Mouse (Mus musculus): Measurements from ENCODE around the gene Fam83f. TPM values are rescaled to one million over a fixed set of nuclear protein-coding genes. Genes with fewer than 3 reads are reported as not detected.

Gene Fam83f
- polyA plus RNA-seq, 1 experiment from 2014 or later, result 0.12 TPM

GRCm38 (mm10) chr15:80711401-80712151 is 39.9 kb downstream of the Fam83f start:
- Histone ChIP-seq H3K4me2 (peak overlapping the region; percentile 84), H3K9me3 (no peaks in the 10 kb centered on the region), H3K27ac (peak overlapping the region; percentile 95), H3K27me3 (no peaks in the 10 kb centered on the region), H3K36me3 (no peaks in the 10 kb centered on the region), H3K9ac (peak overlapping the region; percentile 91), H3K4me1 (replicated peaks) (peaks cover 26% of the 10 kb centered on the region), H3K4me3 (peak overlapping the region; percentile 94)
- WGBS, result under 1% methylated on average over 77 of the region's 106 CpGs
- ATAC-seq (ENCODE audit: low FRiP score), result peak; percentile 64

GRCm38 (mm10) chr15:80714299-80714698 is 42.7 kb downstream of the Fam83f start:
- no peak overlapping the region for H3K27ac ChIP-seq
- no peak overlapping the region for H3K4me2 ChIP-seq
- H3K9ac ChIP-seq, result no peak overlapping the region
- no peak for ATAC-seq (ENCODE audit: low FRiP score)
- H3K36me3 ChIP-seq, result no peaks in the 10 kb centered on the region
- no peak overlapping the region for H3K4me3 ChIP-seq
- no peaks in the 10 kb centered on the region for H3K9me3 ChIP-seq
- WGBS, result 80% methylated on average over 4 of the region's 4 CpGs
- peaks cover 17% of the 10 kb centered on the region for H3K4me1 ChIP-seq (replicated peaks)
- H3K27me3 ChIP-seq, result no peaks in the 10 kb centered on the region

GRCm38 (mm10) chr15:80716631-80717135 is 45.0 kb downstream of the Fam83f start:
- no peaks in the 10 kb centered on the region for H3K9me3 ChIP-seq
- H3K4me1 ChIP-seq (replicated peaks), result peaks cover 12% of the 10 kb centered on the region
- WGBS, result 85% methylated on average over 8 of the region's 8 CpGs
- no peak overlapping the region for H3K27ac ChIP-seq
- H3K27me3 ChIP-seq, result no peaks in the 10 kb centered on the region
- no peak overlapping the region for H3K4me2 ChIP-seq
- no peaks in the 10 kb centered on the region for H3K36me3 ChIP-seq
- no peak for ATAC-seq (ENCODE audit: low FRiP score)
- H3K4me3 ChIP-seq, result no peak overlapping the region
- H3K9ac ChIP-seq, result no peak overlapping the region

- WGBS, result 58% methylated on average over 1 of the region's 1 CpGs
- H3K4me1 ChIP-seq (replicated peaks), result peaks cover 9% of the 10 kb centered on the region
Observed at GRCm38 (mm10) chr15:80717431-80717830, 45.8 kb downstream of the Fam83f start.

GRCm38 (mm10) chr15:80720249-80720648 is 48.6 kb downstream of the Fam83f start:
- no peaks in the 10 kb centered on the region for H3K36me3 ChIP-seq
- ATAC-seq (ENCODE audit: low FRiP score), result no peak
- no peaks in the 10 kb centered on the region for H3K27me3 ChIP-seq
- H3K4me1 ChIP-seq (replicated peaks), result peaks cover 13% of the 10 kb centered on the region
- H3K9me3 ChIP-seq, result no peaks in the 10 kb centered on the region
- WGBS, result 79% methylated on average over 5 of the region's 5 CpGs
- no peak overlapping the region for H3K9ac ChIP-seq
- H3K27ac ChIP-seq, result no peak overlapping the region
- H3K4me2 ChIP-seq, result no peak overlapping the region
- no peak overlapping the region for H3K4me3 ChIP-seq

More at GRCm38 (mm10) chr15:80717431-80717830, 45.8 kb downstream of the Fam83f start:
- no peak for ATAC-seq (ENCODE audit: low FRiP score)
- Histone ChIP-seq H3K27ac (no peak overlapping the region), H3K9ac (no peak overlapping the region), H3K4me3 (no peak overlapping the region), H3K27me3 (no peaks in the 10 kb centered on the region), H3K36me3 (no peaks in the 10 kb centered on the region), H3K9me3 (no peaks in the 10 kb centered on the region), H3K4me2 (no peak overlapping the region)

GRCm38 (mm10) chr15:80721861-80722260 is 50.2 kb downstream of the Fam83f start:
- Histone ChIP-seq H3K27ac (no peak overlapping the region), H3K9ac (no peak overlapping the region), H3K36me3 (no peaks in the 10 kb centered on the region), H3K4me3 (no peak overlapping the region), H3K27me3 (no peaks in the 10 kb centered on the region), H3K9me3 (no peaks in the 10 kb centered on the region), H3K4me2 (no peak overlapping the region), H3K4me1 (replicated peaks) (peaks cover 10% of the 10 kb centered on the region)
- WGBS, result 86% methylated on average over 6 of the region's 6 CpGs
- no peak for ATAC-seq (ENCODE audit: low FRiP score)

- H3K9me3 ChIP-seq, result no peaks in the 10 kb centered on the region
- 65% methylated on average over 3 of the region's 3 CpGs for WGBS
- H3K4me2 ChIP-seq, result no peak overlapping the region
- H3K9ac ChIP-seq, result no peak overlapping the region
- no peaks in the 10 kb centered on the region for H3K27me3 ChIP-seq
- H3K4me1 ChIP-seq (replicated peaks), result peaks cover 9% of the 10 kb centered on the region
- H3K27ac ChIP-seq, result no peak overlapping the region
- no peak overlapping the region for H3K4me3 ChIP-seq
- ATAC-seq (ENCODE audit: low FRiP score), result no peak
- no peaks in the 10 kb centered on the region for H3K36me3 ChIP-seq
Observed at GRCm38 (mm10) chr15:80722366-80722765, 50.7 kb downstream of the Fam83f start.

- no peak overlapping the region for H3K4me2 ChIP-seq
- WGBS, result 71% methylated on average over 2 of the region's 2 CpGs
- no peaks in the 10 kb centered on the region for H3K9me3 ChIP-seq
- H3K27ac ChIP-seq, result no peak overlapping the region
- ATAC-seq (ENCODE audit: low FRiP score), result no peak
- no peaks in the 10 kb centered on the region for H3K4me1 ChIP-seq (replicated peaks)
- H3K36me3 ChIP-seq, result no peaks in the 10 kb centered on the region
- no peak overlapping the region for H3K9ac ChIP-seq
- no peaks in the 10 kb centered on the region for H3K27me3 ChIP-seq
- H3K4me3 ChIP-seq, result no peak overlapping the region
Observed at GRCm38 (mm10) chr15:80729477-80729876, 57.8 kb downstream of the Fam83f start.

GRCm38 (mm10) chr15:80731043-80731442 is 59.4 kb downstream of the Fam83f start:
- no peak for ATAC-seq (ENCODE audit: low FRiP score)
- H3K27ac ChIP-seq, result no peak overlapping the region
- H3K27me3 ChIP-seq, result no peaks in the 10 kb centered on the region
- 90% methylated on average over 1 of the region's 1 CpGs for WGBS
- no peak overlapping the region for H3K4me3 ChIP-seq
- no peak overlapping the region for H3K9ac ChIP-seq
- no peaks in the 10 kb centered on the region for H3K9me3 ChIP-seq
- H3K4me2 ChIP-seq, result no peak overlapping the region
- H3K4me1 ChIP-seq (replicated peaks), result no peaks in the 10 kb centered on the region
- no peaks in the 10 kb centered on the region for H3K36me3 ChIP-seq

- Histone ChIP-seq H3K27ac (no peak overlapping the region), H3K9me3 (no peaks in the 10 kb centered on the region), H3K36me3 (no peaks in the 10 kb centered on the region), H3K4me1 (replicated peaks) (no peaks in the 10 kb centered on the region), H3K27me3 (no peaks in the 10 kb centered on the region), H3K4me2 (no peak overlapping the region), H3K4me3 (no peak overlapping the region), H3K9ac (no peak overlapping the region)
- ATAC-seq (ENCODE audit: low FRiP score), result no peak
- WGBS, result 82% methylated on average over 3 of the region's 3 CpGs
Observed at GRCm38 (mm10) chr15:80731511-80731910, 59.9 kb downstream of the Fam83f start.

- no peak for ATAC-seq (ENCODE audit: low FRiP score)
- H3K4me2 ChIP-seq, result no peak overlapping the region
- H3K27me3 ChIP-seq, result no peaks in the 10 kb centered on the region
- no peak overlapping the region for H3K27ac ChIP-seq
- 57% methylated on average over 4 of the region's 4 CpGs for WGBS
- H3K9ac ChIP-seq, result no peak overlapping the region
- H3K4me1 ChIP-seq (replicated peaks), result no peaks in the 10 kb centered on the region
- no peaks in the 10 kb centered on the region for H3K36me3 ChIP-seq
- H3K4me3 ChIP-seq, result no peak overlapping the region
- H3K9me3 ChIP-seq, result no peaks in the 10 kb centered on the region
Observed at GRCm38 (mm10) chr15:80732266-80733030, 60.8 kb downstream of the Fam83f start.

GRCm38 (mm10) chr15:80735300-80735699 is 63.7 kb downstream of the Fam83f start:
- Histone ChIP-seq H3K9me3 (no peaks in the 10 kb centered on the region), H3K4me2 (no peak overlapping the region), H3K4me3 (no peak overlapping the region), H3K36me3 (no peaks in the 10 kb centered on the region), H3K4me1 (replicated peaks) (no peaks in the 10 kb centered on the region), H3K27me3 (no peaks in the 10 kb centered on the region), H3K9ac (no peak overlapping the region), H3K27ac (no peak overlapping the region)
- no peak for ATAC-seq (ENCODE audit: low FRiP score)
- WGBS, result 92% methylated on average over 3 of the region's 3 CpGs

Measured in hindbrain, embryonic 13.5 days (tissue).